Mouse (Mus musculus): ENCODE measurements at regions not wholly inside any gene's neighbourhood (a gene's known extent, or its start where the extent isn't known, plus 50 kb on each side); places are given as distances from the start of the nearest gene placed in this dataset.

DNA sequence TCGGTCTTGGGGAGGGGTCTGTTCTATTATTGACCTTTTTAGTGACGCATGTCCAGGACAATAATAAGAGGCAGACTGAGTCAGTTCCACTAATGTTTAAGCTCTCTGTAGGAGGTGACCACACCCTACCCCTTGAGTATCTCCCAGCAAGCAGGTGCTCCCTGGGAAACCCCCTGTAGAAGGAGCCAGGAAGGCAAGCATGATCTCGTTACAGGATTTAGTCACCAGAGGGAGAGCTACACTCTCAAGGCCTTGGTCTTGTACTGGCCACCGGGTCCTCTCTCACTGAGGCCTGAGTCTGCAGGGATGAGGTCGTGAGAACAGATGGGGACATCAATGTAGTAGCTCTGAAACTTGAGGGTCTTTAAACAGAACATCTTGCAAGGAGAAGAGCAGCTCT, 55.3 kb upstream of the Ccnd2 start:
- H3K79me2 ChIP-seq (ENCODE audit: control insufficient read depth, insufficient read depth) = no peaks in the 10 kb centered on the region
- no peak overlapping the region for H3ac ChIP-seq (ENCODE audit: control insufficient read depth, insufficient read length, low read depth)
- TF ChIP-seq FOSL1 (IDR thresholded peaks at IDR 0.05; ENCODE audit: insufficient read depth, low read length, poor library complexity, severe bottlenecking) (no peak), CTCF (IDR thresholded peaks at IDR 0.05; ENCODE audit: control insufficient read depth, insufficient read depth, insufficient read length) (no peak), MYOD1 (IDR thresholded peaks at IDR 0.05; ENCODE audit: control insufficient read depth, insufficient read length, low read depth) (no peak)
- H3K36me3 ChIP-seq (ENCODE audit: control insufficient read depth, insufficient read depth) = no peaks in the 10 kb centered on the region
- H3K4me3 ChIP-seq (ENCODE audit: insufficient read depth, poor library complexity, severe bottlenecking) = no peak overlapping the region
- H3K79me3 ChIP-seq (ENCODE audit: low read depth) = no peaks in the 10 kb centered on the region
- H3K27me3 ChIP-seq (ENCODE audit: control insufficient read depth, insufficient read depth, insufficient read length) = no peaks in the 10 kb centered on the region

DNA sequence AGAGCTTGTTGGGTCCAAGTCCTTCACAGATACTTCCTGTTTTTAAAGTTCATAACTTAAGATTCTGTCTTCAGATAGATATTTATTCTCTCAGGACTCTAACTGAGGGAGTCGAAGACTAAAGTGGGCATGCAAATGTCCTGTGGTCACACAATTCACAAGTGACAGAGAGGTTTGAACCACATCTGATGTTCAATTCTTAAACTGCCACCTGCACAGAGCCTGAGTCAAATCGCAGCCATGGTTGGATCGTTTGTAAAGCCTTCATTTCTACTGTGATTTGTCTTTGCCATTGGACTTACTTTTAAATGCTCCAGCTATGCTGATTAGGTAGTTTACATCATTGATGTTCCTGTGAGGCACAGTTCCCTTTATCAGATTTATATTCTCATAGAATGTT, 61.4 kb upstream of the Ccnd2 start:
- H3ac ChIP-seq (ENCODE audit: control insufficient read depth, insufficient read length, low read depth) = no peak overlapping the region
- H3K79me3 ChIP-seq (ENCODE audit: low read depth) = no peaks in the 10 kb centered on the region
- H3K27me3 ChIP-seq (ENCODE audit: control insufficient read depth, insufficient read depth, insufficient read length) = peaks cover under 1% of the 10 kb centered on the region
- H3K36me3 ChIP-seq (ENCODE audit: control insufficient read depth, insufficient read depth) = no peaks in the 10 kb centered on the region
- H3K4me3 ChIP-seq (ENCODE audit: insufficient read depth, poor library complexity, severe bottlenecking) = no peak overlapping the region
- H3K79me2 ChIP-seq (ENCODE audit: control insufficient read depth, insufficient read depth) = no peaks in the 10 kb centered on the region
- no peak for TF ChIP-seq CTCF (IDR thresholded peaks at IDR 0.05; ENCODE audit: control insufficient read depth, insufficient read depth, insufficient read length)

DNA sequence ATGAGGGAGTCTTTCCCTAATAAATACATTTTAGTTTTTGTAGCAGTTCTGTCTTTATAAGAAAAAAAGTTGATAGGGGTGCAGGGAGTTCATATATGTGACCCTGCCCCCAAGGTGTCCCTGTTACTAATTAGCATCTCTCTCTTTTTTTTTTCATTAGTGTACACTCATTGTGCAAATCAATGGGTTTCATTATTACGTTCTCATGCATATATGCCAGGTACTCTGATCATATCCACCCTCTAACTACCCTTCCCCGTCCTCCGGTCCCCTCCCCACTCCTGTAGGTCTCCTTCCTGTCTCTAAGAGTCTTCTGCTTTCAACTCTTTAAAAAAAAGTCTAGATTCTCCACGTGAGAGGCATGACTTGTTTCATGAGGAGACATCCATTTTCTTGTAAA, 63.9 kb upstream of the Ccnd2 start:
- H3K79me2 ChIP-seq (ENCODE audit: control insufficient read depth, insufficient read depth) = no peaks in the 10 kb centered on the region
- peaks cover 7% of the 10 kb centered on the region for H3K27me3 ChIP-seq (ENCODE audit: control insufficient read depth, insufficient read depth, insufficient read length)
- H3K79me3 ChIP-seq (ENCODE audit: low read depth) = no peaks in the 10 kb centered on the region
- TF ChIP-seq CEBPB (IDR thresholded peaks at IDR 0.05; ENCODE audit: low read depth) (no peak), MAX (IDR thresholded peaks at IDR 0.05) (no peak), MYOD1 (IDR thresholded peaks at IDR 0.05; ENCODE audit: control insufficient read depth, insufficient read length, low read depth) (no peak), MYOG (IDR thresholded peaks at IDR 0.05; ENCODE audit: control insufficient read depth, extremely low read depth, insufficient read length) (no peak), CTCF (IDR thresholded peaks at IDR 0.05; ENCODE audit: control insufficient read depth, insufficient read depth, insufficient read length) (no peak), FOSL1 (IDR thresholded peaks at IDR 0.05; ENCODE audit: insufficient read depth, low read length, poor library complexity, severe bottlenecking) (no peak), USF1 (IDR thresholded peaks at IDR 0.05; ENCODE audit: low read depth) (no peak)
- H3ac ChIP-seq (ENCODE audit: control insufficient read depth, insufficient read length, low read depth) = no peak overlapping the region
- no peaks in the 10 kb centered on the region for H3K36me3 ChIP-seq (ENCODE audit: control insufficient read depth, insufficient read depth)
- H3K4me3 ChIP-seq (ENCODE audit: insufficient read depth, poor library complexity, severe bottlenecking) = no peak overlapping the region

DNA sequence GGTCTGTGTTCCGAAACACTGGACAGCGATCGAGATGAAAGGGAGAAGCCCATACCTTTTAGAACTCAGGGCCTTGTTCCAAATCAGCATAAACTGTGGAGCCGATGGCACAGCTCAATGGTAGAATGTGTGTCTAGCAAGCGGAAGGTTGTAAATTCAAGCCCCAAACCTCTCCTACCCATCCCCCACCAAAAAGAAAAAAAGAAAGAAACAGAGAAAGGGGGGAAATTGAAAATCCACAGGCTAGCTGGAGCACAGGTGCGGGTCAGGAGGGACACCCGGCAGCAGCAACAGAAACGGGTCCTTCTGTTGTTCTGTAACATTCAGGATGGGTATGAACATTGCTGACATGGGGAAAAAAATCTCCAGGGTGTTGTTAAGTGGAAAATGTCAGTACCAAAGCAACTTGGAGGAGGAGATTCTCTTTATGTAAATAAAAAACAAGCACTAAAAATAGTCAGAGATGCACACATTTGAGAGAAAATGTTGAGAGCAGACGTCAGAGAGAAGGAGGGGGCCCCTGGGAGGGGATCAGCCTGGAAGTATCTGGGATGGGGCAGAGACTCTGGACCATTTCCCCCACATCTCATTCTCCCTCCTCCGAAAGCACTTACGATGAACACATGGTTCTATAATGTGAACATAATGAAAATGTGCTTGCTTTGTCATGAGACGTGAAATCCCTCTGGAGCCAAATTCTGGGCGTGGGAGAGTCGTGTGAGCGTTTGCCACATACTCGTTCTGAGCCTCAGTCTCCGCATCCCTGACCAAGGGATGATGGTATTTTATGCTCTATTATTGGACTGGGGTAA, 66.8 kb upstream of the Ccnd2 start:
- Histone ChIP-seq H3K4me3 (ENCODE audit: insufficient read depth, poor library complexity, severe bottlenecking) (no peak overlapping the region), H3K36me3 (ENCODE audit: control insufficient read depth, insufficient read depth) (no peaks in the 10 kb centered on the region), H3ac (ENCODE audit: control insufficient read depth, insufficient read length, low read depth) (no peak overlapping the region), H3K79me3 (ENCODE audit: low read depth) (no peaks in the 10 kb centered on the region), H3K27me3 (ENCODE audit: control insufficient read depth, insufficient read depth, insufficient read length) (peaks cover 10% of the 10 kb centered on the region), H3K79me2 (ENCODE audit: control insufficient read depth, insufficient read depth) (no peaks in the 10 kb centered on the region)
- no peak for TF ChIP-seq CTCF (IDR thresholded peaks at IDR 0.05; ENCODE audit: control insufficient read depth, insufficient read depth, insufficient read length)

DNA sequence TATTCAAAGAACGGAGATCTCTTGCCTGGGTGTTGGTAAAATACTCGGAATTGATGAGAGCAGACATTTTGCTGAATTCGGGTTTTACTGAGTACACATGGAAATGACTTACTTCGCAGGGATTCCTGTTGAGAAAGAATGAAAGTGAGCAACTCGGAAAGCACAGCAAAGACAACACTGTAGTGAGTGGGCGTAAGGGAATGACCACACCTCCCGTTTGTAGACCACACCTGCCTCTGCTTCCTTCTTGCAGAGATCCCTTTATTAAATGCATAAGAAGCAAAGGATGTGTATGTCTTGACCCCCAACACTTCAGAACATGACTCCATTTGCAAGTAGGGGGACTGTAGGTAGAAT, 67.4 kb upstream of the Ccnd2 start:
- Histone ChIP-seq H3K36me3 (ENCODE audit: control insufficient read depth, insufficient read depth) (no peaks in the 10 kb centered on the region), H3K79me2 (ENCODE audit: control insufficient read depth, insufficient read depth) (no peaks in the 10 kb centered on the region), H3K4me3 (ENCODE audit: insufficient read depth, poor library complexity, severe bottlenecking) (no peak overlapping the region), H3K79me3 (ENCODE audit: low read depth) (no peaks in the 10 kb centered on the region), H3ac (ENCODE audit: control insufficient read depth, insufficient read length, low read depth) (no peak overlapping the region), H3K27me3 (ENCODE audit: control insufficient read depth, insufficient read depth, insufficient read length) (peaks cover 10% of the 10 kb centered on the region)
- TF ChIP-seq USF1 (IDR thresholded peaks at IDR 0.05; ENCODE audit: low read depth) (no peak), MYOG (IDR thresholded peaks at IDR 0.05; ENCODE audit: control insufficient read depth, extremely low read depth, insufficient read length) (no peak), CEBPB (IDR thresholded peaks at IDR 0.05; ENCODE audit: low read depth) (no peak), CTCF (IDR thresholded peaks at IDR 0.05; ENCODE audit: control insufficient read depth, insufficient read depth, insufficient read length) (no peak), MAX (IDR thresholded peaks at IDR 0.05) (no peak), MYOD1 (IDR thresholded peaks at IDR 0.05; ENCODE audit: control insufficient read depth, insufficient read length, low read depth) (no peak), FOSL1 (IDR thresholded peaks at IDR 0.05; ENCODE audit: insufficient read depth, low read length, poor library complexity, severe bottlenecking) (no peak)

DNA sequence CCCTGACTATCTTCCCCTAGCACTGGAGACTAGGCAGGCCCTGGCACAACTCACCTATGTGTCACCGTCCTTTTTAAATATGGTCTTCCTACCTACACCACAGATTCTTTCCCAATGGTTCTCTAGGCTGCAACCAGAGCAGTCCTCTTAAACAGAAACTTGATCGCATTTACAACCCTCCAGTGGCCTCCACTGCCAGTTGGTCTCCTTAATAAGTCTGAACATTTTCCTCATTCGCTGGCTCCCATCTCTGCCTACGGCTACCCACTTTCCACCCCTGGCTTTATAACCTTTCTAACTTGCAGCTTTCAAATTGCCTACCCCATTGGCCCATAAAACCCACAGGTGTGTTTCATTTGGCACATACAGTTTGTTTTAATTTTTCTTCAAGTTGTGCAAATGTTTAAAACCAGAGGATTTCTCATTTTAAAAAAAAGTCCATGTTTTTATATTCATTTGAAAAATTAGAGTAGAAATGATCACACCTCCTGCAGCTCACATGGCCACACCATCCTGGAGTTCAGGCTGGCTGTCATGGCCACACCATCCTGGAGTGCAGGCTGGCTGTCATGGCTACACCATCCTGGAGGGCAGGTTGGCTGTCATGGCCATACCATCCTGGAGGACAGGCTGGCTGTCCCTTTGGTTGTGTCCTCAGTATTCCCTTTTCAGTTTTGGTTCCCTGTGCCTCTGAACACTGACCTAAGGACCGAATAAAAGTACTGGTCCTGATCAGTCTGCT, 74.4 kb upstream of the Ccnd2 start:
- TF ChIP-seq USF1 (IDR thresholded peaks at IDR 0.05; ENCODE audit: low read depth) = no peak
- Histone ChIP-seq H3K27me3 (ENCODE audit: control insufficient read depth, insufficient read depth, insufficient read length) (peaks cover 3% of the 10 kb centered on the region), H3K4me3 (ENCODE audit: insufficient read depth, poor library complexity, severe bottlenecking) (no peak overlapping the region), H3K79me3 (ENCODE audit: low read depth) (no peaks in the 10 kb centered on the region), H3K36me3 (ENCODE audit: control insufficient read depth, insufficient read depth) (no peaks in the 10 kb centered on the region), H3K79me2 (ENCODE audit: control insufficient read depth, insufficient read depth) (no peaks in the 10 kb centered on the region), H3ac (ENCODE audit: control insufficient read depth, insufficient read length, low read depth) (no peak overlapping the region)
